In genomic region chr10:94688420-94689175, GRCm38 (mm10) we compare ENCODE assay signal across 8 mouse cellular contexts. TPM values are rescaled to one million over a fixed set of nuclear protein-coding genes. Genes with fewer than 3 reads are reported as not detected.
DNase-seq lines count a peak whose midpoint lies in the region; ATAC-seq and TF ChIP-seq lines count a peak whose summit lies in the region.

TSS of gene Cep83 (plus strand) at chr10:94688654.

- H3K27me3 ChIP-seq in heart, embryonic 13.5 days (replicated peaks), result no peaks in the 10 kb centered on the region
- no peaks in the 10 kb centered on the region for H3K27me3 ChIP-seq in liver, embryonic 11.5 days (replicated peaks; ENCODE audit: control insufficient read depth, insufficient read depth, low read length)
- H3K27me3 ChIP-seq in myocyte (ENCODE audit: control insufficient read depth, insufficient read depth, insufficient read length), result no peaks in the 10 kb centered on the region

- under 1% methylated on average over 84 of the region's 86 CpGs for WGBS in heart, embryonic 13.5 days
- WGBS in liver, embryonic 11.5 days, result under 1% methylated on average over 64 of the region's 86 CpGs

- peak within 1 kb of the TSS; percentile 92 for H3K4me2 ChIP-seq in heart, embryonic 13.5 days
- H3K4me2 ChIP-seq in liver, embryonic 11.5 days, result peak within 1 kb of the TSS; percentile 83
- H3K4me2 ChIP-seq in myocyte (ENCODE audit: low read depth), result peak within 1 kb of the TSS; percentile 94

- peak; percentile 96 for DNase-seq in kidney, postnatal 10 days
- peak; percentile 96 for DNase-seq in liver, embryonic 11.5 days (ENCODE audit: low spot score)
- peak; percentile 95 to 98 for DNase-seq in spleen, postnatal 4 days (ENCODE audit: low spot score in 2 of 2)

- peak within 1 kb of the TSS; percentile 99 for H3K9ac ChIP-seq in heart, embryonic 13.5 days
- H3K9ac ChIP-seq in liver, embryonic 11.5 days (ENCODE audit: low read depth, low read length), result peak within 1 kb of the TSS; percentile 96

- no peaks in the 10 kb centered on the region for H3K9me3 ChIP-seq in heart, embryonic 13.5 days
- no peaks in the 10 kb centered on the region for H3K9me3 ChIP-seq in liver, embryonic 11.5 days (ENCODE audit: control insufficient read depth, low read length)

- H3K4me3 ChIP-seq in brown adipose tissue, adult 24 weeks (ENCODE audit: insufficient read depth, low read depth, low read length), result peak within 1 kb of the TSS; percentile 92
- H3K4me3 ChIP-seq in heart, embryonic 13.5 days, result peak within 1 kb of the TSS; percentile 95
- H3K4me3 ChIP-seq in liver, embryonic 11.5 days (ENCODE audit: low read depth, low read length), result peak within 1 kb of the TSS; percentile 96
- H3K4me3 ChIP-seq in myocyte, result peak within 1 kb of the TSS; percentile 72

- no peaks in the 10 kb centered on the region for H3K36me3 ChIP-seq in heart, embryonic 13.5 days
- no peaks in the 10 kb centered on the region for H3K36me3 ChIP-seq in liver, embryonic 11.5 days (ENCODE audit: control insufficient read depth, insufficient read depth, low read length)
- no peaks in the 10 kb centered on the region for H3K36me3 ChIP-seq in myocyte (ENCODE audit: control insufficient read depth, insufficient read depth)

- TF ChIP-seq POLR2A in myocyte (IDR thresholded peaks at IDR 0.05; ENCODE audit: insufficient read length, low read depth), result peak; percentile 93

- H3ac ChIP-seq in myocyte (ENCODE audit: control insufficient read depth, insufficient read length), result peak within 1 kb of the TSS; percentile 65

- ATAC-seq in CD4-positive, CD25-positive, alpha-beta regulatory T cell, adult 4 months, result peak; percentile 83
- peak; percentile 90 for ATAC-seq in erythroid progenitor cell, adult 5-6 weeks (replicated peaks; ENCODE audit: low FRiP score, poor library complexity, severe bottlenecking)
- peak; percentile 98 for ATAC-seq in heart, embryonic 13.5 days (ENCODE audit: extremely low read depth, insufficient number of reproducible peaks, low FRiP score, low TSS enrichment)
- peak; percentile 94 for ATAC-seq in liver, embryonic 11.5 days (replicated peaks; ENCODE audit: low FRiP score)

- 0 out of 2 replicates have a peak, but pooled peaks cover 3% of the 10 kb centered on the region for H3K4me1 ChIP-seq in brown adipose tissue, adult 24 weeks (ENCODE audit: control insufficient read depth, insufficient read depth, insufficient read length, low read length)
- peaks cover 20% of the 10 kb centered on the region for H3K4me1 ChIP-seq in heart, embryonic 13.5 days
- H3K4me1 ChIP-seq in liver, embryonic 11.5 days (replicated peaks; ENCODE audit: control insufficient read depth, insufficient read depth, low read length), result peaks cover 6% of the 10 kb centered on the region

- peak within 1 kb of the TSS; percentile 89 for H3K27ac ChIP-seq in brown adipose tissue, adult 24 weeks (replicated peaks; ENCODE audit: low read depth, low read length)
- H3K27ac ChIP-seq in heart, embryonic 13.5 days (replicated peaks), result peak within 1 kb of the TSS; percentile 98
- H3K27ac ChIP-seq in liver, embryonic 11.5 days (ENCODE audit: low read depth, low read length), result peak within 1 kb of the TSS; percentile 96

- H3K79me2 ChIP-seq in myocyte (ENCODE audit: control insufficient read depth, insufficient read depth), result peaks cover 25% of the 10 kb centered on the region

TF ChIP-seq in myocyte, 11 proteins besides CTCF, POLR2A, EP300 and RAD21:
- TF ChIP-seq TCF3 (IDR thresholded peaks at IDR 0.05; ENCODE audit: insufficient read length, low read depth) (no peak), SRF (IDR thresholded peaks at IDR 0.05; ENCODE audit: control insufficient read depth, insufficient read length, low read depth) (no peak), E2F4 (IDR thresholded peaks at IDR 0.05; ENCODE audit: insufficient read depth) (no peak), MYOG (IDR thresholded peaks at IDR 0.05; ENCODE audit: control insufficient read depth in 1 of 3, insufficient read depth in 1 of 3, insufficient read length in 2 of 3, low read depth in 2 of 3) (peak in 1 of 3 experiments; percentile 2), POLR2AphosphoS2 (IDR thresholded peaks at IDR 0.05; ENCODE audit: insufficient read length, low read depth) (peak; percentile 86), CEBPB (IDR thresholded peaks at IDR 0.05; ENCODE audit: insufficient read depth, poor library complexity, severe bottlenecking) (no peak), TCF12 (IDR thresholded peaks at IDR 0.05; ENCODE audit: insufficient read depth, poor library complexity, severe bottlenecking) (no peak), MYOD1 (IDR thresholded peaks at IDR 0.05; ENCODE audit: control insufficient read depth in 1 of 3, insufficient read length in 2 of 3, low read depth in 2 of 3) (no peak), REST (IDR thresholded peaks at IDR 0.05; ENCODE audit: insufficient read depth, insufficient read length) (no peak), USF1 (IDR thresholded peaks at IDR 0.05; ENCODE audit: low read depth) (no peak), MAX (IDR thresholded peaks at IDR 0.05; ENCODE audit: low read depth) (no peak)

RNA-seq across cellular contexts. Expression of gene Cep83, which starts in this region (rescaled TPM):
- polyA plus RNA-seq in CD4-positive, CD25-positive, alpha-beta regulatory T cell, adult 4 months (2017; shearing (Covaris generic)), result 10 to 100 TPM; 13.6 to 15.5 TPM
- polyA plus RNA-seq in brown adipose tissue, adult 24 weeks (2012; ENCODE audit: insufficient read depth, insufficient read length, missing spikeins), result 7.2 and 9.4 TPM in 2 replicates
- 15.9 and 34.0 TPM in 2 replicates for total RNA-seq in erythroid progenitor cell, adult 5-6 weeks (2015; ENCODE audit: low replicate concordance)
- total RNA-seq in erythroid progenitor cell, adult 5-6 weeks (2017; ENCODE audit: low replicate concordance), result 40.9 and 56.0 TPM in 2 replicates
- polyA plus RNA-seq in heart, embryonic 13.5 days (2015; fragmentation: Nextera tagmentation; extraction: Ambion mirVana), result 15.5 and 16.8 TPM in 2 replicates
- polyA plus RNA-seq in liver, embryonic 11.5 days (2014; fragmentation: Nextera tagmentation; extraction: Ambion mirVana), result 19.1 and 20.1 TPM in 2 replicates
- polyA plus RNA-seq in myocyte (2012; fragmentation: generic; extraction: Trizol), result 6.4 TPM

Comparison
In these comparisons a context has a peak if more than half of its experiments do, and no peak if none do; other contexts are left out.
1. Peak in every context shown above with its lines: DNase-seq, ATAC-seq, H3K4me3 ChIP-seq and H3K27ac ChIP-seq.